23 mouse cellular contexts compared by ENCODE assay signal in genomic region chr15:8564331-8564730, GRCm38 (mm10). TPM values are rescaled to one million over a fixed set of nuclear protein-coding genes. Genes with fewer than 3 reads are reported as not detected.
"Had no signal": no experiment of that assay in that cellular context is flagged by ENCODE, and none has a peak within 500 bp of the region (broad histone marks: within the 10 kb centered on the region; RNA-seq: fewer than 3 reads in every experiment).

No protein-coding gene starts in this region.

- DNase-seq: left cerebral cortex, postnatal 4 days; liver; liver, embryonic 13.5 days; liver, postnatal 0 days; lung, adult 18-20 months; lung, adult 2 months; lung, embryonic 14.5 days; lung, postnatal 10 days; lung, postnatal 14 days; lung, postnatal 36 days; lung, postnatal 4 days; midbrain, embryonic 14.5 days had no signal

RNA-seq across cellular contexts. Expression of gene Gm2310, which starts 44.6 kb away (rescaled TPM):
- total RNA-seq: left cerebral cortex, adult 8-10 months; left cerebral cortex, postnatal 10 days; left cerebral cortex, postnatal 14 days; left cerebral cortex, postnatal 25 days; left cerebral cortex, postnatal 36 days; left cerebral cortex, postnatal 4 days; liver, adult 2 months; megakaryocyte progenitor cell, adult 5-6 weeks; megakaryocyte, adult 5-6 weeks; megakaryocyte-erythroid progenitor cell, adult 5-6 weeks; midbrain, postnatal 0 days; monocyte, adult 5-6 weeks had no signal
